In the genomic region with DNA sequence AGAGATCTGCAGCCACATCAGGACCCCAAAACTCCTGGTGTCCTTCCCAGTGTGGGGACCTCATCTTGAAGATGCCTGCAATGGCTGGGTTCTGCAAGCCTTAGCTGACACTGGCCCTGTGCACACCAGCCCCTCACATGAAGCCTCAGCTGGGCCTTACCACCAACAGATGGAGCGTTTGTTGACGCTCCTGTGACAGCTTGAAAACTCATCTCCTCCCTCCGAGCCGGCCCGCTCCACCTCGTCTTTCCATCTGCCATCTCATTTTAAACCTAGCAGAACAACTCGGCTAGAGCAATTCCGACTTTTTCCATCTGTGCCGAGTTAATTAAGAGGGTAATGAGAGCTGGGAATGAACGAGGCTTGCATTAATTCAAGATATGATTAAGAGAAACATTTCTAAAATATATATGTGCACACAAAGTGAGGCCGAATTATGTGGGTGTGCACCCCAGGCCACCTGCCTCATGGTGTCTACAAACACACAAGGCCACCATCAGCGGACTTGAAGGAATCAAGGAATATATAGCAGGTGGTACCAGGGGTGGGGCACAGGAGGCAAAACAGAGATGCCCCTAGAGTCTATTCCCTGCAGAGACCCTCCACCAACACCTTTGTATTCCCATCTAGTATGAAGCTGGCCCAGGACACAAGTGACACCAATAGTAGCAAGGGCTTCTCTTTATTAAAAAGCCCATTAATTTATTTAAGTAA, we compare ENCODE assay signal across 10 mouse cellular contexts.
DNase-seq lines count a peak whose midpoint lies in the region; ATAC-seq and TF ChIP-seq lines count a peak whose summit lies in the region.
"Had no signal": no experiment of that assay in that cellular context is flagged by ENCODE, and none has a peak within 500 bp of the region (broad histone marks: within the 10 kb centered on the region; RNA-seq: fewer than 3 reads in every experiment).

No protein-coding gene starts in this region.

- peak; percentile 71 for ATAC-seq in hindbrain, embryonic 16.5 days
- no peak for ATAC-seq in heart, embryonic 12.5 days (ENCODE audit: insufficient number of reproducible peaks, low FRiP score)

- no peaks in the 10 kb centered on the region for H3K36me3 ChIP-seq in hindbrain, embryonic 16.5 days (ENCODE audit: control insufficient read depth, insufficient read depth, low read length)
- H3K36me3 ChIP-seq in heart, embryonic 12.5 days = no peaks in the 10 kb centered on the region
- H3K36me3 ChIP-seq: limb, embryonic 13.5 days had no signal

- H3K4me3 ChIP-seq in hindbrain, embryonic 16.5 days (ENCODE audit: low read length) = no peak overlapping the region
- H3K4me3 ChIP-seq in heart, embryonic 12.5 days = no peak overlapping the region
- H3K4me3 ChIP-seq: limb, embryonic 13.5 days had no signal

- peak; percentile 84 for DNase-seq in brain, embryonic 14.5 days (ENCODE audit: low read depth)
- peak; percentile 70 to 76 for DNase-seq in cerebellum, postnatal 25 days
- DNase-seq in left cerebral cortex, postnatal 10 days (ENCODE audit: extremely low spot score in 1 of 2, low spot score in 2 of 2) = peak; percentile 57 to 75
- DNase-seq in kidney, adult 18-20 months = no peak
- no peak for DNase-seq in spleen, postnatal 36 days (ENCODE audit: low spot score in 2 of 2)
- DNase-seq in retina, postnatal 1 day = no peak
- DNase-seq: heart, postnatal 4 days had no signal

- intact Hi-C loops in left cerebral cortex, postnatal 10 days (cut with DNase I) = no loop called here

- TF ChIP-seq POLR2A in brain, embryonic 14.5 days (IDR thresholded peaks at IDR 0.05; ENCODE audit: borderline replicate concordance, extremely low read depth, insufficient read depth, insufficient read length, poor library complexity, severe bottlenecking) = no peak

- H3K27ac ChIP-seq in hindbrain, embryonic 16.5 days (ENCODE audit: low read depth, low read length) = no peak overlapping the region
- no peak overlapping the region for H3K27ac ChIP-seq in heart, embryonic 12.5 days (ENCODE audit: poor library complexity, severe bottlenecking)
- H3K27ac ChIP-seq: limb, embryonic 13.5 days had no signal

- H3K4me2 ChIP-seq in hindbrain, embryonic 16.5 days (ENCODE audit: low read length) = no peak overlapping the region
- H3K4me2 ChIP-seq in heart, embryonic 12.5 days = no peak overlapping the region
- H3K4me2 ChIP-seq: limb, embryonic 13.5 days had no signal

- H3K9me3 ChIP-seq in hindbrain, embryonic 16.5 days (ENCODE audit: control insufficient read depth, low read length) = no peaks in the 10 kb centered on the region
- no peaks in the 10 kb centered on the region for H3K9me3 ChIP-seq in heart, embryonic 12.5 days (replicated peaks)
- H3K9me3 ChIP-seq: limb, embryonic 13.5 days had no signal

- no peaks in the 10 kb centered on the region for H3K27me3 ChIP-seq in hindbrain, embryonic 16.5 days (replicated peaks; ENCODE audit: control insufficient read depth, insufficient read depth, low read length)
- H3K27me3 ChIP-seq in heart, embryonic 12.5 days (replicated peaks) = no peaks in the 10 kb centered on the region
- H3K27me3 ChIP-seq: limb, embryonic 13.5 days had no signal

- TF ChIP-seq CTCF in brain, embryonic 14.5 days (IDR thresholded peaks at IDR 0.05; ENCODE audit: borderline replicate concordance, extremely low read depth, insufficient read depth, insufficient read length) = no peak

- H3K9ac ChIP-seq in hindbrain, embryonic 16.5 days (ENCODE audit: low read depth, low read length) = no peak overlapping the region
- no peak overlapping the region for H3K9ac ChIP-seq in heart, embryonic 12.5 days
- H3K9ac ChIP-seq: limb, embryonic 13.5 days had no signal

- no peaks in the 10 kb centered on the region for H3K4me1 ChIP-seq in hindbrain, embryonic 16.5 days (ENCODE audit: control insufficient read depth, insufficient read depth, low read depth, low read length)
- peaks cover 9% of the 10 kb centered on the region for H3K4me1 ChIP-seq in heart, embryonic 12.5 days (replicated peaks)

- WGBS in hindbrain, embryonic 16.5 days = 70% methylated on average over 12 of the region's 12 CpGs
- 82% methylated on average over 12 of the region's 12 CpGs for WGBS in heart, embryonic 12.5 days

Comparison
In these comparisons a context has a peak if more than half of its experiments do, and no peak if none do; other contexts are left out.
1. DNase-seq: peak in brain, embryonic 14.5 days (single experiment), cerebellum, postnatal 25 days (2 of 2) and left cerebral cortex, postnatal 10 days (2 of 2); none in kidney, adult 18-20 months (single experiment), spleen, postnatal 36 days (0 of 2) and retina, postnatal 1 day (single experiment).